Mouse (Mus musculus): ENCODE measurements at regions not wholly inside any gene's neighbourhood (a gene's known extent, or its start where the extent isn't known, plus 50 kb on each side); places are given as distances from the start of the nearest gene placed in this dataset.
A peak's percentile ranks its signal among the peaks of the same experiment; 100 is the strongest.

- Histone ChIP-seq H3K9me3 (replicated peaks; ENCODE audit: control insufficient read depth, low read length) (0 out of 2 replicates have a peak, but pooled peaks cover 5% of the 10 kb centered on the region), H3K9ac (replicated peaks; ENCODE audit: low read depth, low read length) (no peak overlapping the region), H3K4me3 (ENCODE audit: low read depth, low read length) (no peak overlapping the region), H3K36me3 (replicated peaks; ENCODE audit: control insufficient read depth, insufficient read depth, low read length) (no peaks in the 10 kb centered on the region), H3K27ac (ENCODE audit: low read depth) (no peak overlapping the region), H3K4me2 (ENCODE audit: low read depth, low read length) (no peak overlapping the region), H3K4me1 (ENCODE audit: control insufficient read depth, insufficient read depth) (peaks cover 18% of the 10 kb centered on the region), H3K27me3 (ENCODE audit: control insufficient read depth, insufficient read depth, low read length) (no peaks in the 10 kb centered on the region)
- 49% methylated on average over 9 of the region's 9 CpGs for WGBS
- TF ChIP-seq EP300 (IDR thresholded peaks at IDR 0.05; ENCODE audit: low read depth) (no peak), CTCF (IDR thresholded peaks at IDR 0.05; ENCODE audit: low read depth) (no peak)
- no peak for DNase-seq (ENCODE audit: low spot score)
- ATAC-seq (ENCODE audit: insufficient read depth, low read depth): no peak
Observed at GRCm38 (mm10) chr2:92723618-92724263, 124.2 kb downstream of the Chst1 start.

DNA sequence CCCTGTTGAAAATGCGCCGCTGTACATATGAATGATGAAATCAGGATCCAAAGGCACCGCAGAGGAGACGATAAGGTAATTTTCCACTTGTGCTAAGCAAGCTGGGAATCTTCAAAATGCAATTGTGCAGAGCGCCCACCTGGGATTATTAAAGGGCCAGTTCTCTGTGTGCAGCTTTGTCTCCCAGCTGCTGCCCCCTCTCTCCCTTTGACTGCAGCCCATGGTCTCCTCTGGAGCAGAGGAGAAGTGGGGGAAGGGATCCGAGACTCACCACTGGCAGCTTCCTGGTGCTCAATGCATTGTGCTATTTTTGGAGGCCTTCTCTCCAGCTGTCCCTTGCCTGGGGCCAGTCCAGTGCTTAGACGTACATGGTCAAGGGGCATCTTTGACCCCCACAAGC lies 127.1 kb downstream of the Chst1 start:
- H3K36me3 ChIP-seq (replicated peaks; ENCODE audit: control insufficient read depth, insufficient read depth, low read length): no peaks in the 10 kb centered on the region
- H3K27me3 ChIP-seq (ENCODE audit: control insufficient read depth, insufficient read depth, low read length): no peaks in the 10 kb centered on the region
- peaks cover 18% of the 10 kb centered on the region for H3K4me1 ChIP-seq (ENCODE audit: control insufficient read depth, insufficient read depth)
- no peak overlapping the region for H3K4me2 ChIP-seq (ENCODE audit: low read depth, low read length)
- H3K27ac ChIP-seq (ENCODE audit: low read depth): no peak overlapping the region
- TF ChIP-seq CTCF (IDR thresholded peaks at IDR 0.05; ENCODE audit: low read depth): no peak
- no peak for TF ChIP-seq EP300 (IDR thresholded peaks at IDR 0.05; ENCODE audit: low read depth)
- 0 out of 2 replicates have a peak, but pooled peaks cover 5% of the 10 kb centered on the region for H3K9me3 ChIP-seq (replicated peaks; ENCODE audit: control insufficient read depth, low read length)
- no peak overlapping the region; the same call in 1 of the 2 replicates for H3K9ac ChIP-seq (replicated peaks; ENCODE audit: low read depth, low read length)
- WGBS: 54% methylated on average over 7 of the region's 7 CpGs
- H3K4me3 ChIP-seq (ENCODE audit: low read depth, low read length): no peak overlapping the region
- ATAC-seq (ENCODE audit: insufficient read depth, low read depth): peak; percentile 44; the same call in 1 of the 2 replicates
- no peak for DNase-seq (ENCODE audit: low spot score)

DNA sequence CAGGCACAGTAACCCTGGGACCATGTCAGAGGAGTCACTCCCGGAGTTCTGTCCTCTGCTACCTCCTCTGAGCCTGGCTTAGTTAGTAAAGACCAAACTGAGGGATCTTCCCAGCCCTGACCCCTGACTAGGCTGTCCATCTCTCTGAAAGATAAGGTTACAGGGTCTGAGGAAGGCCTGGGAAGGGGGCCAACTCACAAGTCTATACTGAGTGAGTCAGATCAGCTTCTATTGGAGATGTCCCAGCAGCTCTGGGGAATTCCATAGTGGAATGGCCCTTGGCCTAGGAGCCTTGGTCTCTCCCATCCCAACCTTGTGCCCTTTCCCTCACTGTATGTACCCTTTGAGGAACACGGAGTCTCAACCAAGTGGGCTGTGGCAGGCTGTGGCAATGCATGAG lies 127.7 kb downstream of the Chst1 start:
- no peak overlapping the region for H3K9ac ChIP-seq (replicated peaks; ENCODE audit: low read depth, low read length)
- ATAC-seq (ENCODE audit: insufficient read depth, low read depth) (peak; percentile 8; the same call in 1 of the 2 replicates), DNase-seq (ENCODE audit: low spot score) (no peak)
- no peaks in the 10 kb centered on the region for H3K36me3 ChIP-seq (replicated peaks; ENCODE audit: control insufficient read depth, insufficient read depth, low read length)
- WGBS: 63% methylated on average over 2 of the region's 2 CpGs
- H3K9me3 ChIP-seq (replicated peaks; ENCODE audit: control insufficient read depth, low read length): 0 out of 2 replicates have a peak, but pooled peaks cover under 1% of the 10 kb centered on the region
- TF ChIP-seq CTCF (IDR thresholded peaks at IDR 0.05; ENCODE audit: low read depth) (no peak), EP300 (IDR thresholded peaks at IDR 0.05; ENCODE audit: low read depth) (no peak)
- peaks cover 18% of the 10 kb centered on the region for H3K4me1 ChIP-seq (ENCODE audit: control insufficient read depth, insufficient read depth)
- H3K4me3 ChIP-seq (ENCODE audit: low read depth, low read length): no peak overlapping the region
- no peaks in the 10 kb centered on the region for H3K27me3 ChIP-seq (ENCODE audit: control insufficient read depth, insufficient read depth, low read length)
- no peak overlapping the region for H3K27ac ChIP-seq (ENCODE audit: low read depth)
- H3K4me2 ChIP-seq (ENCODE audit: low read depth, low read length): no peak overlapping the region

GRCm38 (mm10) chr2:92728388-92728787 lies 128.9 kb downstream of the Chst1 start:
- no peak for ATAC-seq (ENCODE audit: insufficient read depth, low read depth)
- H3K9ac ChIP-seq (replicated peaks; ENCODE audit: low read depth, low read length): no peak overlapping the region
- H3K27ac ChIP-seq (ENCODE audit: low read depth): no peak overlapping the region
- 78% methylated on average over 3 of the region's 3 CpGs for WGBS
- no peak overlapping the region for H3K4me3 ChIP-seq (ENCODE audit: low read depth, low read length)
- peaks cover 18% of the 10 kb centered on the region for H3K4me1 ChIP-seq (ENCODE audit: control insufficient read depth, insufficient read depth)
- H3K36me3 ChIP-seq (replicated peaks; ENCODE audit: control insufficient read depth, insufficient read depth, low read length): no peaks in the 10 kb centered on the region
- DNase-seq (ENCODE audit: low spot score): no peak
- no peaks in the 10 kb centered on the region for H3K27me3 ChIP-seq (ENCODE audit: control insufficient read depth, insufficient read depth, low read length)
- H3K9me3 ChIP-seq (replicated peaks; ENCODE audit: control insufficient read depth, low read length): no peaks in the 10 kb centered on the region
- no peak overlapping the region for H3K4me2 ChIP-seq (ENCODE audit: low read depth, low read length)
- TF ChIP-seq EP300 (IDR thresholded peaks at IDR 0.05; ENCODE audit: low read depth) (no peak), CTCF (IDR thresholded peaks at IDR 0.05; ENCODE audit: low read depth) (no peak)

DNA sequence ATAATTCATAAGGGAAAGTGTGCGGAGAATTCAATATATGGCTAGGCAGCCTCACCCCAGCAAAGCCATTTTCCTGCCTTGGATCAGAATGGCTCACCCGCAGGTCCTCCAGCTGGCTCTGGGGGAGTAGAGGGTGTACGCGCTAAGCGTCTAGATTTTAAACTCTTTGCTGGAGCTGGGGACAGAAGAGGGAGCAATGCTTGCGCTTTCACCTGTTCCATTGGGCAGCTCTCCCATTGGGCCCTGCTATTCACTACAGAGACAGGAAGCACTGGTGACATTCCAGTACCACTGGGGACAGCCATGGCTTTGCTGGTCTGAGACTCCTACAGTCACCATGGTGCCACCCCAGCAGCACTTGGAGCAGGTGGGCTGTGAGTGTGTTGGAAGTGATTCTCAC lies 130.9 kb downstream of the Chst1 start:
- TF ChIP-seq CTCF (IDR thresholded peaks at IDR 0.05; ENCODE audit: low read depth): no peak
- TF ChIP-seq EP300 (IDR thresholded peaks at IDR 0.05; ENCODE audit: low read depth): no peak
- ATAC-seq (ENCODE audit: insufficient read depth, low read depth): no peak

DNA sequence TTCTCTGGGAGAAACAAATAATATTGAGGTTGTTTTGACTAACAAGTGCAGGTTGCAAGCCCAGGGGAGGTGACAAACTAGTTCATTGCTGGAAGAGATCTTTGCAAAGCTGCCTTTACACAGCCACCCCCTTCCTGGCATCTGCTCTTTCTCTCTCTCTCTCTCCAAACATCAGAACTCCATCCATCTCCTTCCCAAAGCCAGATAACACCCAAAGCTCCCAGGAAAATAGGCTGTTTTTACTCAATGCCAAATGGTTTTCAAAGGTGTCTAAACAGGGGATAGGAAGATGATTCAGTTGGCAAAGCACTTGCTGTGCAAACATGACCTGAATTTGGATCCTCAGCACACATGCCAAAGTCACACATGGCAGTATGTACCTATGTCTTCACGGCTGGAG lies 133.9 kb downstream of the Chst1 start:
- no peak overlapping the region for H3K4me2 ChIP-seq (ENCODE audit: low read depth, low read length)
- TF ChIP-seq CTCF (IDR thresholded peaks at IDR 0.05; ENCODE audit: low read depth): no peak
- no peak for TF ChIP-seq EP300 (IDR thresholded peaks at IDR 0.05; ENCODE audit: low read depth)
- DNase-seq (ENCODE audit: low spot score): no peak
- H3K4me1 ChIP-seq (ENCODE audit: control insufficient read depth, insufficient read depth): no peaks in the 10 kb centered on the region
- H3K4me3 ChIP-seq (ENCODE audit: low read depth, low read length): no peak overlapping the region
- H3K9ac ChIP-seq (replicated peaks; ENCODE audit: low read depth, low read length): no peak overlapping the region
- no peaks in the 10 kb centered on the region for H3K36me3 ChIP-seq (replicated peaks; ENCODE audit: control insufficient read depth, insufficient read depth, low read length)
- no peaks in the 10 kb centered on the region for H3K9me3 ChIP-seq (replicated peaks; ENCODE audit: control insufficient read depth, low read length)
- ATAC-seq (ENCODE audit: insufficient read depth, low read depth): no peak
- no peak overlapping the region for H3K27ac ChIP-seq (ENCODE audit: low read depth)
- 93% methylated on average over 1 of the region's 1 CpGs for WGBS
- no peaks in the 10 kb centered on the region for H3K27me3 ChIP-seq (ENCODE audit: control insufficient read depth, insufficient read depth, low read length)

More for the DNA sequence above, 130.9 kb downstream of the Chst1 start:
- Histone ChIP-seq H3K9ac (replicated peaks; ENCODE audit: low read depth, low read length) (no peak overlapping the region), H3K4me1 (ENCODE audit: control insufficient read depth, insufficient read depth) (peaks cover 18% of the 10 kb centered on the region), H3K27me3 (ENCODE audit: control insufficient read depth, insufficient read depth, low read length) (no peaks in the 10 kb centered on the region), H3K27ac (ENCODE audit: low read depth) (no peak overlapping the region), H3K4me2 (ENCODE audit: low read depth, low read length) (no peak overlapping the region), H3K9me3 (replicated peaks; ENCODE audit: control insufficient read depth, low read length) (no peaks in the 10 kb centered on the region), H3K4me3 (ENCODE audit: low read depth, low read length) (no peak overlapping the region), H3K36me3 (replicated peaks; ENCODE audit: control insufficient read depth, insufficient read depth, low read length) (no peaks in the 10 kb centered on the region)
- WGBS: 87% methylated on average over 6 of the region's 6 CpGs
- no peak for DNase-seq (ENCODE audit: low spot score)
